Mouse (Mus musculus) B cell, adult 62 days (primary cell): ENCODE results near the gene Ube2cbp. TPM values are rescaled to one million over a fixed set of nuclear protein-coding genes. Genes with fewer than 3 reads are reported as not detected.

Source experiments
- total RNA-seq: library from RNA; stranded (reverse); gene quantifications from 4 replicates; pipeline ENCODE4 v1.2.4, GENCODE M21; 2023

Gene Ube2cbp
- 3.7 to 5.3 TPM (median 4.4 TPM) in 4 replicates for total RNA-seq

DNA sequence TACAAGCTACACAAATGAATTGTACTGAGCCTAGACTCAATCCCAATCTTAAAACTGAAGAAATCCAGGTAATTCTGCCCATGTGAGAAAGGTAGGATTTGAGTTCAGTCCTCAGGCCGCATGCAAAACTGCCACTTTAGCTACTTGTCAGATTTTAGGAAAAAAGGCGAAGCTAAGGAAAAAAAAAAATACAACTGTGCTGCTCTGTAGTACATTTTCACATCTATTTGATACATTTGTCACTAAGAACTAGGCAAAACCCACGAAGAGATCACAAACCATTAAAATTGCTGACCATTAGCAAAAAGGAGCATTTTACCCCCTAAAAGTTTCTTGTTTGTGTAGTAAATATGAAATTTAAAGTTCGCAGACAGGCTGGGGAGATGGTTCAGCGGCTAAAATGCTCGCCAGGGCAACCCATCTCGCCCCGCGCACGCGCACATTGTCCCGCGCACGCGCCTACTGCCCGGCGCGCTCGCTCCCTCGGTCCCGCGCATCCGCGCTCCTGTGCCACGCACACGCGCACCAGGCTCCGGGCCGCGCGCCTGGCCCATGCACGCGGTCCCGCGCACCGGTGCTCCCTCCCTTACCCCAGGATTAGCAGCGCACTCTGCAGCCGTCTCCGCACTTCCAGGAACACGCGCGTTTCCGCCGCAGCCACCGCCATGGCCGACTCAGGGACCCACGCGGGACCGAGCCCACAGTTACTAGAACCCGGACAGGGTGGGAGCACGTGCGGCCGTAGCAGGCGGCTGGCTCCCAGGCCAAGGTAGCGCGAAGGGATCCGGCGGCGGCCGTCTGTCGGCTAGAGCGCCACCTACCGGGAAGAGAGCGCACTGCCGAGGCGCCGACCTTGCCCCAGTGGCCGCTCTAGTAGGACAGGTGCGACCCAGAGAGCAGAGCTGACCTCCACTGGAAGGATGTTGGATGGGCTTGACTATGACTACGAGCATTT lies at the start of gene Ube2cbp:
TSS of gene Ube2cbp (minus strand) at position 800 of the 955 bp plus-strand sequence.

DNA sequence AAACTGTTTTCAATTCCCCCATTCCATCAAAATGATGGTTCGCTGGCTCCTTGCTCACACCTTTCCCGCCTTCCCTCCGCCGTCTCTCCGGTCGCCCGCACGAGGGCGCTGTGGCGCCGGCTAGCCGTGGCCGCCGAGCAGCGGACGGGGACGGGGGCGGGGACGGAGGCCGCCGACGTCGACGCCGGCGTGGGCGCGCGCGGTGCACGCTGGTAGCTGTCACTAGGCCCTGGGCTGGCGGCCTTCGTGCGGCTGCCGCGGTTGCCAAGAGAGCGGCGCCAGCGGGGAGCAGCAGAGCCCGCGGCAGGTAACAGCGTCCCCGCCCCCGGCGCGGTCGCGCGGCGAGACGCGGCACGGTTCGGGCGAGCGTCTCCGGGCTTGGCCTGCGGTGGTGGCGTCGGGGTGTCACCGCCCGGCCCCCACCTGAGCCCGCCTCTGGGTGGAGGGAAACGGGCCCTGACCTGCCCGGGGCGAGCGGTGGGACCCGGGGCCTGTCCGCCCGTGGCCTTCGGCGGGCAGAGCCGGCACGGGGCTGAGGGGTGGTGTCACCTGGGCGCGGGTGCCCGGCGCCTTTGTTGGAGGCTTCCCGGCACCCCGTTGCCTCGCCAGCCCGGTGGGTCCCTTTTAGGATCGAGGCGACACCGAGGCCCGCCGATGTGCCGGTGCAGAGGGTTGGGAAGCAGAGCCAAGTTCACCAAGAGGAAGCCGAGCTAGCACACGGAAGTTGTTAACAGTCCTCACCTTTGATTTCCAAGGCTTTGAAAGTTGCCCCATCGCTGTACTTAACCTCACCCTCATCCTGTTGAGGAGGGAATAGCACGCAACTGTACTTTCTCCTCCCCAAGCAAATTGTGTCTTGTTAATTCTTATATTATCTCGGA lies 2.5 kb upstream of the Ube2cbp start, which contains the start of gene Dop1a:
TSS of gene Dop1a (plus strand) at position 165 of the 881 bp plus-strand sequence.

Other genes starting within 250 kb of the Ube2cbp start
- gene Dop1a, start 2.2 kb upstream of the Ube2cbp start, total RNA-seq, result 59.0 to 64.9 TPM (median 62.3 TPM) in 4 replicates
- 11.1 to 16.5 TPM (median 12.2 TPM) in 4 replicates for gene Pgm3, start 106.9 kb upstream of the Ube2cbp start, total RNA-seq
- gene Rwdd2a, start 107.0 kb upstream of the Ube2cbp start, total RNA-seq, result 1.1 to 2.6 TPM (median 1.2 TPM) in 4 replicates
- not detected in 4 replicates for gene Me1, start 231.0 kb upstream of the Ube2cbp start, total RNA-seq